Mouse (Mus musculus): ENCODE results near the gene Phactr2. TPM values are rescaled to one million over a fixed set of nuclear protein-coding genes. Genes with fewer than 3 reads are reported as not detected.
"Not testable (repeated sequence)": the region's sequence is repeated elsewhere in the genome, so short reads cannot be mapped to it uniquely, and the experiment has no call there.

Phactr2 gene
- 55.5 and 57.1 TPM in 2 replicates for polyA plus RNA-seq (2015; fragmentation: Nextera tagmentation; extraction: Ambion mirVana)

DNA sequence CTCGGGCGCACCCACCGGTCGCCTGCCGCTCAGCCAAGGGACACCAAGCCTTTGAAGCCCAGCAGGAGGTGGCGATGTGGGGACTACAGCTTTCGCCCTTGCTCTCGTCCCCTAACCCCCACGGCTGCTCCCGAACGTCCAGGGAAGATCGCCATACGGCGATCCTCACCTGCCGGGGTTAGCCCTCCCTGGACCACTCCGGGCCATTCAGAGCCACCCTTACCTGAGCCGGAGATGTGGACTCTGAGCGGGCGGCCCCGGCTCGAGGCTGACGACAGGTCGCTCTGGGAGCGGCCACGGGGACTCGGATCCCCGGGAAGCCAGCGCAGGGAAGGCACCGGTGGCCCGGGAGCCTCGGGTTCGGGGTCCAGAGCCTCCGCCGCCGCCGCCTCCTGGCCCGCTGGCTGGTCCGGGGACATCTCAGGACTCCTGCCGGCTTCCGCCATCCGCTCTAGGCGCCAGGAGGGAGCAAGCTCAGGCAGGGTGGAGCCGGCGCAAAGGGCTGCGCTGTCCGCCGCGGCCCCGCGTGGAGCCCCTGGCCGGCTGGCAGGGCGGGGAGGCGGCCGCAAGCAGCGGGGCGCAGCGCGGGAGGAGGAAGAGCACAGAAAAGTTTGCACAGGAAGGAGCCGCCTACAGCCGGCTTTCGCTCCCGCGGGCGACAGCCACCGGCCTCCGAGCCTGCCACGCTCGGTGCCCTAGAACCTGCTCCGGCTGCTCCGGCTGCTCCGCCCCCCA lies at the start of gene Phactr2:
Gene Phactr2, minus strand, starts transcription at position 580 of the 735 bp plus-strand sequence.
- H3K27me3 ChIP-seq (ENCODE audit: control insufficient read depth, insufficient read depth, low read length), result 0 out of 2 replicates have a peak, but pooled peaks cover 2% of the 10 kb centered on the region
- H3K27ac ChIP-seq (ENCODE audit: low read length), result peak within 1 kb of the TSS; percentile 32; the same call in 1 of the 2 replicates
- under 1% methylated on average over 70 of the region's 71 CpGs for WGBS
- no peaks in the 10 kb centered on the region for H3K9me3 ChIP-seq (replicated peaks; ENCODE audit: control insufficient read depth, low read length)
- peak within 1 kb of the TSS; percentile 80 for H3K4me3 ChIP-seq (ENCODE audit: low read length)
- peak within 1 kb of the TSS; percentile 91 for H3K4me2 ChIP-seq (ENCODE audit: low read depth, low read length)
- peaks cover 9% of the 10 kb centered on the region; the same call in 1 of the 2 replicates for H3K4me1 ChIP-seq (ENCODE audit: control insufficient read depth, insufficient read depth, low read length)
- peak; percentile 81 for ATAC-seq (replicated peaks; ENCODE audit: extremely low read depth, insufficient read depth, low FRiP score)
- H3K9ac ChIP-seq (ENCODE audit: low read length), result peak within 1 kb of the TSS; percentile 87
- no peaks in the 10 kb centered on the region for H3K36me3 ChIP-seq (ENCODE audit: control insufficient read depth, insufficient read depth)

DNA sequence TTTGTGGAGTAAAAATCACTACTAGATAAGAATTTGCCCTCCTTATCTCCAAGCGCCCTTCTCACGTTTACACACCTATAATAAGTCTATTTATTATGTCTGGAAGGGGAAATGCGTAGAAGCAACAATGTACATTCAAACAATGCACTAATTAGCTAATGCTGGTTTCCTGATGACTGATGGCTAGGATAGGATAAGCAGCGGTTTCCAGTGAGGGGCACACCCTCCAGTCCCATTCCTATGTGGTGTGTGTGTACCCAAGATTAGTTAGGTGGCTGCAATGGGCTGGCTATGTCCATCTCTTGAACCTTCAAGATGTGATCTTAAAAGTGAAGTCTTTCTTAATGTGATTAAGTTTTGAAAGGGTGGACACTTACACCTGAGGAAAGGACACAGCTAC lies 47.6 kb upstream of the Phactr2 start:
- no peak overlapping the region for H3K9ac ChIP-seq (ENCODE audit: low read length)
- no peak overlapping the region for H3K27ac ChIP-seq (ENCODE audit: low read length)
- no peaks in the 10 kb centered on the region; the same call in 1 of the 2 replicates for H3K36me3 ChIP-seq (ENCODE audit: control insufficient read depth, insufficient read depth)
- H3K4me1 ChIP-seq (ENCODE audit: control insufficient read depth, insufficient read depth, low read length), result no peaks in the 10 kb centered on the region
- no peaks in the 10 kb centered on the region for H3K27me3 ChIP-seq (ENCODE audit: control insufficient read depth, insufficient read depth, low read length)
- no peaks in the 10 kb centered on the region for H3K9me3 ChIP-seq (replicated peaks; ENCODE audit: control insufficient read depth, low read length)
- no peak overlapping the region for H3K4me2 ChIP-seq (ENCODE audit: low read depth, low read length)
- no peak overlapping the region for H3K4me3 ChIP-seq (ENCODE audit: low read length)
- no peak for ATAC-seq (replicated peaks; ENCODE audit: extremely low read depth, insufficient read depth, low FRiP score)
- 73% methylated on average over 4 of the region's 4 CpGs for WGBS

DNA sequence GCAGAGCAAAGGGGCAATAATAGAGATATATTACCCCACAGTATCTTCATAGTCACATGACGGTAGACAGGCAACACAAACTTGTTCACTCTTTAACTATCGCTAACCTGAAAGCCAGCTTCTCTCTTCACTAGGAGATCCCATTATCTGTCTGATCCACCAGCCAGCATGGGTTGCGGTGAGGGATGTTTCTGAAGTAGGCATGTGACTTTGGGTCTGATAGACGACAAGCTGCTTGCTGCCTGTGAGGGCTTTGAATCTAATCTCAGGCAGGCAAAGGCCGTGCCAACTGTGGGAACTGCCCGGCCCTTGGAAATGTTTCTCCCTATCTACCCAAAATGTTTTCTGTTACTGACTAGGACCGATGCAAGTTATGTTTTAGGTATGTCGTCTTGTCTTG lies 28.2 kb upstream of the Phactr2 start:
- no peaks in the 10 kb centered on the region for H3K9me3 ChIP-seq (replicated peaks; ENCODE audit: control insufficient read depth, low read length)
- ATAC-seq (replicated peaks; ENCODE audit: extremely low read depth, insufficient read depth, low FRiP score), result no peak
- H3K27me3 ChIP-seq (ENCODE audit: control insufficient read depth, insufficient read depth, low read length), result no peaks in the 10 kb centered on the region
- H3K36me3 ChIP-seq (ENCODE audit: control insufficient read depth, insufficient read depth), result peaks cover 18% of the 10 kb centered on the region
- 40% methylated on average over 8 of the region's 8 CpGs for WGBS
- peaks cover 9% of the 10 kb centered on the region for H3K4me1 ChIP-seq (ENCODE audit: control insufficient read depth, insufficient read depth, low read length)
- H3K4me2 ChIP-seq (ENCODE audit: low read depth, low read length), result peak overlapping the region; percentile 89
- H3K4me3 ChIP-seq (ENCODE audit: low read length), result peak overlapping the region; percentile 75
- peak overlapping the region; percentile 70 for H3K27ac ChIP-seq (ENCODE audit: low read length)
- peak overlapping the region; percentile 25 for H3K9ac ChIP-seq (ENCODE audit: low read length)

DNA sequence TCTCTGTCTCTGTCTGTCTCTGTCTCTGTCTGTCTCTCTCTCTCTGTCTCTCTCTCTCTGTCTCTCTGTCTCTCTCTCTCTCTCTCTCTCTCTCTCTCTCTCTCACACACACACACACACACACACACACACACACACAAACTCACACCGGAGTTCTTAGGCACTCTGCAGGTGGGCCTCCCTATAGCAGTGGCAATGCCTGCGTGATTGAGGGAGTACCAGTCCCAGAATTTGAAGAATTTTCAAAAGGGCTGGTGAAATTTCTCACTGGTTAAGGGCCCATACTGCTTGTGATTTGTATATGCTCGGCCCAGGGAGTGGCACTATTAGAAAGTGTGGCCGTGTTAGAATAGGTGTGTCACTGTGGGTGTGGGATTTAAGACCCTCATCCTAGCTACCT lies 27.3 kb upstream of the Phactr2 start:
- H3K4me1 ChIP-seq (ENCODE audit: control insufficient read depth, insufficient read depth, low read length), result peaks cover 15% of the 10 kb centered on the region
- H3K9me3 ChIP-seq (replicated peaks; ENCODE audit: control insufficient read depth, low read length); H3K27me3 ChIP-seq (ENCODE audit: control insufficient read depth, insufficient read depth, low read length); ATAC-seq (replicated peaks; ENCODE audit: extremely low read depth, insufficient read depth, low FRiP score): not testable (repeated sequence)
- WGBS, result 40% methylated on average over 4 of the region's 4 CpGs
- H3K4me3 ChIP-seq (ENCODE audit: low read length), result peak overlapping the region; percentile 75
- H3K36me3 ChIP-seq (ENCODE audit: control insufficient read depth, insufficient read depth), result peaks cover 16% of the 10 kb centered on the region
- H3K9ac ChIP-seq (ENCODE audit: low read length), result peak overlapping the region; percentile 79
- peak overlapping the region; percentile 89 for H3K4me2 ChIP-seq (ENCODE audit: low read depth, low read length)
- peak overlapping the region; percentile 70 for H3K27ac ChIP-seq (ENCODE audit: low read length)

DNA sequence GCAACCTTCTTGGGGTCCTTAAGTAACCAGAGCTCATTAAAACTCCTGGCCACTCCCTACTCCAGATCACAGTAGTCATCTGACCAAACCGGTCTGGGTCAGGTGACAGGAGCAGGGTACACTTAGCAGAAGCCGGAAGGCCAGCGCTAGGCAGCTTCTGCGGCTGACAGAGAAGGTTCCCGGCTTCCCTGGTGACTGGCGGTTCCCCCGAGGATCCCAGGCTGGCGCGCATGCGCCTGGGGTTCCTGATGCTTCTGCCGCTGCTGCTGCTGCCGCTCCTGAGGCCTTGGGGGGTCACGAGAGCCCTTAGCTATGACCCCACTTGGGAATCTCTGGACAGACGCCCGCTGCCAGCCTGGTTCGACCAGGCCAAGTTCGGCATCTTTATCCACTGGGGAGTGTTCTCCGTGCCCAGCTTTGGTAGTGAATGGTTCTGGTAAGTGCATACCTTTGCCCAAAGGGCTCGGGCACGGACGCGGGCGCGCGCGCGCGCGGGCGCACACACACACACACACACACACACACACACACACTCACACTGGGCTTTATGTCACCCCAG lies 26.8 kb upstream of the Phactr2 start:
- H3K4me3 ChIP-seq (ENCODE audit: low read length), result peak overlapping the region; percentile 75
- peak overlapping the region; percentile 70 for H3K27ac ChIP-seq (ENCODE audit: low read length)
- no peaks in the 10 kb centered on the region for H3K27me3 ChIP-seq (ENCODE audit: control insufficient read depth, insufficient read depth, low read length)
- no peaks in the 10 kb centered on the region for H3K9me3 ChIP-seq (replicated peaks; ENCODE audit: control insufficient read depth, low read length)
- H3K9ac ChIP-seq (ENCODE audit: low read length), result peak overlapping the region; percentile 79
- peaks cover 19% of the 10 kb centered on the region for H3K4me1 ChIP-seq (ENCODE audit: control insufficient read depth, insufficient read depth, low read length)
- H3K36me3 ChIP-seq (ENCODE audit: control insufficient read depth, insufficient read depth), result peaks cover 16% of the 10 kb centered on the region
- under 1% methylated on average over 30 of the region's 30 CpGs for WGBS
- H3K4me2 ChIP-seq (ENCODE audit: low read depth, low read length), result peak overlapping the region; percentile 89
- peak; percentile 74 for ATAC-seq (replicated peaks; ENCODE audit: extremely low read depth, insufficient read depth, low FRiP score)

DNA sequence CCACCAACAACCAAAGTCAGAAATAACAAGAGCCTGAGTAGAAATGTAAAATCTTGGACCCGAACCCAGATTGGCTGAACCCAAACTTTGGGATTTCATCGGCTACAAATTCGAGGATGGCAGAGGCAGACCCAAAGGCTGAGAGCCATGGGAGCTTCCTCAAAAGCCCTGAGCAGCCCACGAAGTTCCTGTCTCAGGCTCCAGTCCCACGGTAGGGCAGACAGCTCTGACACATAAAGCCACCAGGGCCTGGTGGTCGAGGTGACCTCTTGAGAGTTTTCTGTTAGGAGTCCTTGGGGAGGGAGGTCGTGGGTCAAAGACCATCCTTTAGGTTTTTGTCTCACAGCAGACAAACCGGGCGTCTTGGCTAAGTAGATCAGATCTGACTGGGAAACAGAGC lies 26.3 kb upstream of the Phactr2 start:
- Histone ChIP-seq H3K9me3 (replicated peaks; ENCODE audit: control insufficient read depth, low read length) (no peaks in the 10 kb centered on the region), H3K36me3 (ENCODE audit: control insufficient read depth, insufficient read depth) (peaks cover 10% of the 10 kb centered on the region), H3K4me2 (ENCODE audit: low read depth, low read length) (peak overlapping the region; percentile 89), H3K4me1 (ENCODE audit: control insufficient read depth, insufficient read depth, low read length) (peaks cover 19% of the 10 kb centered on the region), H3K27me3 (ENCODE audit: control insufficient read depth, insufficient read depth, low read length) (no peaks in the 10 kb centered on the region), H3K27ac (ENCODE audit: low read length) (peak overlapping the region; percentile 65), H3K9ac (ENCODE audit: low read length) (peak overlapping the region; percentile 79), H3K4me3 (ENCODE audit: low read length) (peak overlapping the region; percentile 75)
- 49% methylated on average over 9 of the region's 9 CpGs for WGBS
- ATAC-seq (replicated peaks; ENCODE audit: extremely low read depth, insufficient read depth, low FRiP score), result no peak

DNA sequence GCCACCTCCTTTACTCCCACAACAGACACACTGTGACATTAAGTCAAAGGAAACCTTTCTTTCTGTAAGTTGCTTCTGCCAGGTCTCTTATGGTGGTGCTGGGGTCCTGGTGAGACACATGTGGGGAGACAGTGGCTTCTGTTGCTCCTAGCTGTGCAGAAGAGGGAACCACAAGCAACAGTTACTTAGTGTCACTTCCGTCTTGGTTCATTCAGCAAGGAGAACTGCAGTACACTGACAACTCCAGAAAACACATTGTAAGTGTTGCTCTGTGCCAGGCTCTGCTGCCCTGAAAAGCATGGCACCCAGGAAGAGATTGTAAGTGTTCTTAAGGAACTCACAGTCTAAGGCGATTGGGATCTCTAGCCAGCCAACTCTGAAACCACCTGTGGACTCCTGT lies 25.1 kb upstream of the Phactr2 start, which contains the start of gene Fuca2:
Gene Fuca2, plus strand, starts transcription at position 210 of the 400 bp plus-strand sequence.
- no peaks in the 10 kb centered on the region for H3K9me3 ChIP-seq (replicated peaks; ENCODE audit: control insufficient read depth, low read length)
- peaks cover 5% of the 10 kb centered on the region; the same call in 1 of the 2 replicates for H3K36me3 ChIP-seq (ENCODE audit: control insufficient read depth, insufficient read depth)
- H3K4me2 ChIP-seq (ENCODE audit: low read depth, low read length), result no peak within 1 kb of the TSS
- no peak within 1 kb of the TSS for H3K4me3 ChIP-seq (ENCODE audit: low read length)
- H3K9ac ChIP-seq (ENCODE audit: low read length), result no peak within 1 kb of the TSS
- no peaks in the 10 kb centered on the region for H3K27me3 ChIP-seq (ENCODE audit: control insufficient read depth, insufficient read depth, low read length)
- no peak for ATAC-seq (replicated peaks; ENCODE audit: extremely low read depth, insufficient read depth, low FRiP score)
- WGBS, result 86% methylated on average over 2 of the region's 2 CpGs
- H3K4me1 ChIP-seq (ENCODE audit: control insufficient read depth, insufficient read depth, low read length), result peaks cover 19% of the 10 kb centered on the region
- H3K27ac ChIP-seq (ENCODE audit: low read length), result peak within 1 kb of the TSS; percentile 48; the same call in 1 of the 2 replicates

DNA sequence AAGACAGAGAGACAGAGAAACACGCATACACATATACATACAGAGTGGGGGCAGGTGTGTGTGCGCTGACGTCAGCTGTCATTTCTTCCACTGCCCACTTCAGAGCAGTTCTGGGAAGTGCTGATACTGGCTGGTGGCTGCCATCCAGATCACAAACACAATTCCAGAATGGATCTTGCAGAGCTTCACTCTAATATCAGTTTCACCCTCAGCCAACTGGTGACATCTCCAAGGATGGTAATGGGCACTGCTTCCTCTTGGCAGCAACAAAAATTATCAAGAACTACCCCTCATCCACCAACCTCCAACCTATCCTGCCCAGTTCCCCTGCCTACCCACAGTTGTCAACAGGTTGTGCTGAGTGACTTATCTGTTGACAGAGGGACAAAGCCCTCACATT lies 22.1 kb upstream of the Phactr2 start:
- no peaks in the 10 kb centered on the region for H3K27me3 ChIP-seq (ENCODE audit: control insufficient read depth, insufficient read depth, low read length)
- peak; percentile 67 for ATAC-seq (replicated peaks; ENCODE audit: extremely low read depth, insufficient read depth, low FRiP score)
- peak overlapping the region; percentile 61 for H3K27ac ChIP-seq (ENCODE audit: low read length)
- H3K9ac ChIP-seq (ENCODE audit: low read length), result no peak overlapping the region
- no peak overlapping the region for H3K4me3 ChIP-seq (ENCODE audit: low read length)
- H3K9me3 ChIP-seq (replicated peaks; ENCODE audit: control insufficient read depth, low read length), result no peaks in the 10 kb centered on the region
- H3K4me2 ChIP-seq (ENCODE audit: low read depth, low read length), result peak overlapping the region; percentile 26; the same call in 1 of the 2 replicates
- H3K36me3 ChIP-seq (ENCODE audit: control insufficient read depth, insufficient read depth), result no peaks in the 10 kb centered on the region
- peaks cover 15% of the 10 kb centered on the region for H3K4me1 ChIP-seq (ENCODE audit: control insufficient read depth, insufficient read depth, low read length)
- 51% methylated on average over 3 of the region's 3 CpGs for WGBS
